Mouse (Mus musculus): ENCODE measurements around the gene Sec22b. TPM values are rescaled to one million over a fixed set of nuclear protein-coding genes. Genes with fewer than 3 reads are reported as not detected.

Sec22b gene
- polyA plus RNA-seq, 1 experiment from 2014 or later, result 146 TPM

DNA sequence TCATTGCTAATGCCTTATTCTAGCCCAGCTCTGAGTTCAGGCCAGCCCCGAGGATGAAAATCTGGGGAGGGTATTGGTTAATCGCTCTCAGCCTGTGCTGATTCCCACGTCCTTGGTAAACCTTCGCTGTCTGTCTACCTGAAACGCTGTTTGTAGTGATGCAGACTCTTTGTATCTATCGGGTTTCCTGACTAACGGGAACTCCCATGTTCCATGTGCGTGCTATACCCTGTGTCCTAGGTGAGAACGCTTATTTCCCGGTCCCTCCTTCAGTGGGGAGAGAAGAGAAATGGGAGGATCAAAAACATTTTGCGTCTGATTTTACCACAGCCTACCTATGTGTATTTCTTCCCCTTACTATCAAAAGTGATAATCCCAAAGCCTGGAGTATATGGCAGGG, 31.8 kb downstream of the Sec22b start:
- 35% methylated on average over 11 of the region's 11 CpGs for WGBS (ENCODE audit: insufficient replicate concordance)
- no peaks in the 10 kb centered on the region for H3K9me3 ChIP-seq (replicated peaks; ENCODE audit: control insufficient read depth, low read length)

DNA sequence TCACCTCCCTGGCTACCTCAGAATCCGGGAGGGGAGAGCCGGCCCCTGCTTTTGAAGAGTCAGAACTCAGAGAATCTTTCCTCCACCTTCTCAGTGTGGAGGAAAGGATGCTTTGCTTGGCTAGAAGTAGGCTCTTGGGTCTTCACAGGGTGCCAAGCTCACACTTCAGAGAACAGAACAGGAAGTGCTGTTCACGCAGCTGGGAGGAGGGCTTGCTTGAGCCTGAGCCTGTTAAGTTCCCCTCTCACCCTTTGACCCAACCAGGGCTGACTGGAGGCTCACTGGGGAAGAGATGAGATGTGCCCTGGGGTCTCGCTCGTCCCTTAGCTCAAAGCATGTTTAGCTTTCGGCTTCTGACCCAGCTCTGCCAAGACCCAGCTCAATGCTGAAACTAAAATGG, 32.3 kb downstream of the Sec22b start:
- Histone ChIP-seq H3K27ac (ENCODE audit: low read depth, low read length) (no peak overlapping the region), H3K36me3 (ENCODE audit: control insufficient read depth, insufficient read depth, low read length) (no peaks in the 10 kb centered on the region), H3K4me1 (ENCODE audit: control insufficient read depth, insufficient read depth, low read length) (peaks cover 16% of the 10 kb centered on the region), H3K9ac (ENCODE audit: low read depth, low read length) (0 out of 2 replicates have a peak overlapping the region, but pooled peaks have one; percentile 4), H3K9me3 (replicated peaks; ENCODE audit: control insufficient read depth, low read length) (no peaks in the 10 kb centered on the region), H3K4me3 (ENCODE audit: low read depth, low read length) (no peak overlapping the region), H3K27me3 (ENCODE audit: control insufficient read depth, insufficient read depth, low read length) (peaks cover 6% of the 10 kb centered on the region; the same call in 1 of the 2 replicates), H3K4me2 (peak overlapping the region; percentile 35)
- no peak for ATAC-seq (replicated peaks; ENCODE audit: insufficient number of reproducible peaks, low FRiP score, low TSS enrichment)
- WGBS (ENCODE audit: insufficient replicate concordance), result 23% methylated on average over 6 of the region's 6 CpGs

More for the DNA sequence above, 31.8 kb downstream of the Sec22b start:
- no peak for ATAC-seq (replicated peaks; ENCODE audit: insufficient number of reproducible peaks, low FRiP score, low TSS enrichment)
- Histone ChIP-seq H3K4me1 (ENCODE audit: control insufficient read depth, insufficient read depth, low read length) (peaks cover 16% of the 10 kb centered on the region), H3K4me2 (peak overlapping the region; percentile 35), H3K36me3 (ENCODE audit: control insufficient read depth, insufficient read depth, low read length) (no peaks in the 10 kb centered on the region), H3K27ac (ENCODE audit: low read depth, low read length) (no peak overlapping the region), H3K4me3 (ENCODE audit: low read depth, low read length) (no peak overlapping the region), H3K9ac (ENCODE audit: low read depth, low read length) (0 out of 2 replicates have a peak overlapping the region, but pooled peaks have one; percentile 4), H3K27me3 (ENCODE audit: control insufficient read depth, insufficient read depth, low read length) (peaks cover 6% of the 10 kb centered on the region; the same call in 1 of the 2 replicates)

DNA sequence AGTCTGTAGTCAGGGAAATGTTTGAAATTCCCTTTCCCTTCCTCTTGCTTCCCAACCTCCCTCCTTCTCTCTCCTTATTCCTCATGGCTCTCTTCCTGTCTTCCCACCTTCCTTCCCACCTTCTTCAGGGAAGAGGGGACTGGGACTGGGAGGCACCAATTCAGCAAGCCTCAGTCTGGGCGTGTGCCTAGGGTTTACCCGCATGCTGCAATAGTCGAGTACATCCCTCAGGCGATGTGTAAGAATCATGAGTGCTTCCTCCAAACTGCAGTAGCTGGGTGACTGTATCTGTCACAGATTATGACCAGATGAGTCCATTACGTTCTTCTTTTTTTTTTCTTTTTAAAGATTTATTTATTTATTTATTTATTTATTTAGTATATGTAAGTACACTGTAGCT, 32.8 kb downstream of the Sec22b start:
- Histone ChIP-seq H3K4me1 (ENCODE audit: control insufficient read depth, insufficient read depth, low read length) (peaks cover 16% of the 10 kb centered on the region), H3K27me3 (ENCODE audit: control insufficient read depth, insufficient read depth, low read length) (peaks cover 6% of the 10 kb centered on the region; the same call in 1 of the 2 replicates), H3K27ac (ENCODE audit: low read depth, low read length) (no peak overlapping the region), H3K9me3 (replicated peaks; ENCODE audit: control insufficient read depth, low read length) (no peaks in the 10 kb centered on the region), H3K4me3 (ENCODE audit: low read depth, low read length) (no peak overlapping the region), H3K36me3 (ENCODE audit: control insufficient read depth, insufficient read depth, low read length) (no peaks in the 10 kb centered on the region), H3K4me2 (no peak overlapping the region), H3K9ac (ENCODE audit: low read depth, low read length) (no peak overlapping the region)
- no peak for ATAC-seq (replicated peaks; ENCODE audit: insufficient number of reproducible peaks, low FRiP score, low TSS enrichment)
- 75% methylated on average over 5 of the region's 5 CpGs for WGBS (ENCODE audit: insufficient replicate concordance)

DNA sequence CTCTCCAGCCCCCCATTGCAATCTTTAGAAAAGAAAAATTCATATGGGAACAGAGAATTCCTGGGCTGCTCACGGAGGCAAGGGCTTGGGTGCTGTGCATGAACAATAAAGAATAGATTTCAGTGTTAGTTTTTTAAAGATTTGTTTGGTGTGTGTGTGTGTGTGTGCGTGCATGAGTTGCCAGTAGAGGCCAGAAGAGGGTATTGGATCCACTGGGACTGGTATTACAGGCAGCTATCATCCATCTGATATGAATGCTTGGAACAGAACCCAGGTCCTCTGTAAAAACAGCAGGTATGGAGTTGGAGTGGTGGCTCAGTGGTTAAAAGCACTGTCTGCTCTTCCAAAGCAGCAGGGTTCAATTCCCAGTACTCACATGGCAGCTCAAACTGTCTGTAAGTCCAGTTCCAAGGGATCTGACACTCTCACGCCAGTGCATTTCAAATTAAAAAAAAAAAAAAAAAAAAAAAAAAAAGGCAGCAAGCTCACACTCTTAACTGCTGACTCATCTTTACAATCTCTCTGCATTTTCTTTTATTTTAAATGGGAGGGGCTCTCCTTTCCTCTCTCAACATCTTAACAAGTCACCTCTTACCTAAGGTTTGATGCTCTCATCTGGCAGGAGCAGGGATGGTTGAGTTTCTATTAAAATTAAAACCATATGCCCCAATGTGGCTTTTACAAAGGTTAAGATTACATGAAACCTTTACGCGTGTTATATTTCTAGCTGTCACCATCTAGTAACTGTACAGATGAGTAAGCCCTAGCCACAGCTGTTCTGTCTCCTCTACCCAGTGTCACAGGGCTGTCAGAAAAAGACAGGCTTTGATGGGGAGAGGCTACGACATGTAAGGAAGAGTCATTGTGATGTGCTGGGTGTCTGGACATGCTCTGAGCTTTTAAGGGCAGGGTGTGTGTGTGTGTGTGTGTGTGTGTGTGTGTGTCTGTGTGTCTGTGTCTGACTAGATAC, 33.6 kb downstream of the Sec22b start:
- Histone ChIP-seq H3K4me3 (ENCODE audit: low read depth, low read length) (no peak overlapping the region), H3K4me1 (ENCODE audit: control insufficient read depth, insufficient read depth, low read length) (peaks cover 19% of the 10 kb centered on the region), H3K36me3 (ENCODE audit: control insufficient read depth, insufficient read depth, low read length) (no peaks in the 10 kb centered on the region), H3K9ac (ENCODE audit: low read depth, low read length) (no peak overlapping the region), H3K4me2 (no peak overlapping the region), H3K9me3 (replicated peaks; ENCODE audit: control insufficient read depth, low read length) (no peaks in the 10 kb centered on the region), H3K27ac (ENCODE audit: low read depth, low read length) (no peak overlapping the region), H3K27me3 (ENCODE audit: control insufficient read depth, insufficient read depth, low read length) (peaks cover 6% of the 10 kb centered on the region; the same call in 1 of the 2 replicates)
- no peak for ATAC-seq (replicated peaks; ENCODE audit: insufficient number of reproducible peaks, low FRiP score, low TSS enrichment)
- WGBS (ENCODE audit: insufficient replicate concordance), result 76% methylated on average over 6 of the region's 6 CpGs

- no peak for ATAC-seq (replicated peaks; ENCODE audit: insufficient number of reproducible peaks, low FRiP score, low TSS enrichment)
- Histone ChIP-seq H3K9me3 (replicated peaks; ENCODE audit: control insufficient read depth, low read length) (no peaks in the 10 kb centered on the region), H3K4me2 (no peak overlapping the region), H3K27ac (ENCODE audit: low read depth, low read length) (no peak overlapping the region), H3K4me1 (ENCODE audit: control insufficient read depth, insufficient read depth, low read length) (peaks cover 31% of the 10 kb centered on the region), H3K36me3 (ENCODE audit: control insufficient read depth, insufficient read depth, low read length) (no peaks in the 10 kb centered on the region), H3K4me3 (ENCODE audit: low read depth, low read length) (no peak overlapping the region), H3K9ac (ENCODE audit: low read depth, low read length) (no peak overlapping the region), H3K27me3 (ENCODE audit: control insufficient read depth, insufficient read depth, low read length) (0 out of 2 replicates have a peak, but pooled peaks cover 3% of the 10 kb centered on the region)
- 47% methylated on average over 17 of the region's 17 CpGs for WGBS (ENCODE audit: insufficient replicate concordance)
These were observed 36.3 kb downstream of the Sec22b start for GRCm38 (mm10) chr3:97937068-97937944.

DNA sequence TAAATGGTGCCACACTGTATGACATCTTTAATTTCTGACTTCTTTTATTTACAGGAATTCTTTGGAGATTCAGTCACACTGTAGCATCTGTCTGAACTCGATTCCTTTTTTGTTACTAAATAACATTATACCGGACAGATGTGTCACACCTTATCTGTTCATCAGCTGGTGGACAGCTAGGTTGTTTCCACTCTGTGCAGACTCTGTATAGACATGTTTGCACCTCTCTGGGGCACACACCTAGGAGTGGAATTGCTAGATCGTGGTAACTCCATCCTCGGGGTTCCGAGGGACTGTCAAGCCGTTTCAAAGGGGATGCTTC, 36.9 kb downstream of the Sec22b start:
- H3K9ac ChIP-seq (ENCODE audit: low read depth, low read length), result no peak overlapping the region
- H3K9me3 ChIP-seq (replicated peaks; ENCODE audit: control insufficient read depth, low read length), result no peaks in the 10 kb centered on the region
- ATAC-seq (replicated peaks; ENCODE audit: insufficient number of reproducible peaks, low FRiP score, low TSS enrichment), result no peak
- H3K4me1 ChIP-seq (ENCODE audit: control insufficient read depth, insufficient read depth, low read length), result peaks cover 34% of the 10 kb centered on the region
- 0 out of 2 replicates have a peak, but pooled peaks cover 3% of the 10 kb centered on the region for H3K27me3 ChIP-seq (ENCODE audit: control insufficient read depth, insufficient read depth, low read length)
- H3K4me3 ChIP-seq (ENCODE audit: low read depth, low read length), result no peak overlapping the region
- no peak overlapping the region for H3K4me2 ChIP-seq
- H3K36me3 ChIP-seq (ENCODE audit: control insufficient read depth, insufficient read depth, low read length), result no peaks in the 10 kb centered on the region
- no peak overlapping the region for H3K27ac ChIP-seq (ENCODE audit: low read depth, low read length)
- 73% methylated on average over 6 of the region's 6 CpGs for WGBS (ENCODE audit: insufficient replicate concordance)

GRCm38 (mm10) chr3:97938814-97939526, 38.0 kb downstream of the Sec22b start:
- H3K4me2 ChIP-seq, result no peak overlapping the region
- H3K27me3 ChIP-seq (ENCODE audit: control insufficient read depth, insufficient read depth, low read length), result no peaks in the 10 kb centered on the region
- peak overlapping the region; percentile 28; the same call in 1 of the 2 replicates for H3K9ac ChIP-seq (ENCODE audit: low read depth, low read length)
- no peak for ATAC-seq (replicated peaks; ENCODE audit: insufficient number of reproducible peaks, low FRiP score, low TSS enrichment)
- H3K9me3 ChIP-seq (replicated peaks; ENCODE audit: control insufficient read depth, low read length), result no peaks in the 10 kb centered on the region
- peaks cover 28% of the 10 kb centered on the region for H3K4me1 ChIP-seq (ENCODE audit: control insufficient read depth, insufficient read depth, low read length)
- H3K27ac ChIP-seq (ENCODE audit: low read depth, low read length), result no peak overlapping the region
- no peak overlapping the region for H3K4me3 ChIP-seq (ENCODE audit: low read depth, low read length)
- no peaks in the 10 kb centered on the region for H3K36me3 ChIP-seq (ENCODE audit: control insufficient read depth, insufficient read depth, low read length)
- WGBS (ENCODE audit: insufficient replicate concordance), result 52% methylated on average over 7 of the region's 7 CpGs

All from heart, embryonic 11.5 days (tissue).